Mouse (Mus musculus) cerebellum, adult 18-20 months (tissue): Measurements from ENCODE around the gene Impdh2.
A peak's percentile ranks its signal among the peaks of the same experiment; 100 is the strongest.
"Not testable (repeated sequence)": the region's sequence is repeated elsewhere in the genome, so short reads cannot be mapped to it uniquely, and the experiment has no call there.

ENCODE experiments used
- DNase-seq, 2 experiments: peaks; one replicate each; pipeline ENCODE4 v3.0.0; 2021

The Impdh2 gene

GRCm38 (mm10) chr9:108570207-108570896 is 10.3 kb downstream of the Impdh2 start:
- peak; percentile 66 to 75 for DNase-seq

- no peak for DNase-seq
Observed at GRCm38 (mm10) chr9:108571401-108571973, 11.4 kb downstream of the Impdh2 start.

GRCm38 (mm10) chr9:108572321-108572720 is 12.2 kb downstream of the Impdh2 start:
- no peak for DNase-seq

GRCm38 (mm10) chr9:108573774-108574690 is 13.9 kb downstream of the Impdh2 start:
- DNase-seq = peak in 1 of 2 experiments; percentile 61

GRCm38 (mm10) chr9:108574921-108575320 is 14.8 kb downstream of the Impdh2 start:
- no peak for DNase-seq

GRCm38 (mm10) chr9:108575321-108576297 is 15.5 kb downstream of the Impdh2 start:
- DNase-seq = no peak

- no peak for DNase-seq
Observed at GRCm38 (mm10) chr9:108577025-108577424, 16.9 kb downstream of the Impdh2 start.

GRCm38 (mm10) chr9:108577934-108578544 is 18.0 kb downstream of the Impdh2 start:
- DNase-seq = peak; percentile 47 to 58

GRCm38 (mm10) chr9:108578545-108579343 is 18.7 kb downstream of the Impdh2 start, which contains the start of gene Wdr6:
Gene Wdr6 (minus strand): TSS chr9:108578739.
- peak; percentile 82 to 91 for DNase-seq

- DNase-seq = no peak
Observed at GRCm38 (mm10) chr9:108579344-108579690, 19.2 kb downstream of the Impdh2 start.

- DNase-seq = peak; percentile 53 to 75
Observed at GRCm38 (mm10) chr9:108587571-108588180, 27.6 kb downstream of the Impdh2 start.

- no peak for DNase-seq
Observed at GRCm38 (mm10) chr9:108589229-108589628, 29.1 kb downstream of the Impdh2 start.

- peak; percentile 61 to 65 for DNase-seq
Observed at GRCm38 (mm10) chr9:108591462-108591861, 31.4 kb downstream of the Impdh2 start.

- DNase-seq = no peak
Observed at GRCm38 (mm10) chr9:108594354-108594753, 34.3 kb downstream of the Impdh2 start.

- peak; percentile 82 to 87 for DNase-seq
Observed at GRCm38 (mm10) chr9:108596998-108597764, 37.1 kb downstream of the Impdh2 start, which contains the start of gene P4htm. Gene P4htm (minus strand): TSS chr9:108597667.

GRCm38 (mm10) chr9:108599021-108599566 is 39.0 kb downstream of the Impdh2 start:
- DNase-seq = no peak

GRCm38 (mm10) chr9:108600011-108600410 is 39.9 kb downstream of the Impdh2 start:
- DNase-seq = no peak

- DNase-seq = no peak
Observed at GRCm38 (mm10) chr9:108601986-108602385, 41.9 kb downstream of the Impdh2 start.

GRCm38 (mm10) chr9:108607929-108608328 is 47.8 kb downstream of the Impdh2 start:
- not testable (repeated sequence) for DNase-seq
